Mouse (Mus musculus) forebrain, embryonic 16.5 days (tissue): ENCODE data around the gene Lyl1. TPM values are rescaled to one million over a fixed set of nuclear protein-coding genes. Genes with fewer than 3 reads are reported as not detected.

Experiments used
- polyA plus RNA-seq: library from polyadenylated mRNA; unstranded; fragments of >200 nt; fragmentation: Nextera tagmentation; extraction: Ambion mirVana; gene quantifications from 2 replicates; pipeline ENCODE4 v1.2.1, GENCODE M21; 2015

The Lyl1 gene
- polyA plus RNA-seq, 1 experiment from 2014 or later = 2.6 TPM

Other genes with a start within 250 kb of the Lyl1 start
- gene Ier2, start 38.6 kb upstream of the Lyl1 start, polyA plus RNA-seq = 22.5 and 25.5 TPM in 2 replicates
- 63.4 and 73.3 TPM in 2 replicates for gene Trmt1, start 15.2 kb upstream of the Lyl1 start, polyA plus RNA-seq
- 15.5 and 15.7 TPM in 2 replicates for gene Nacc1, start 13.6 kb upstream of the Lyl1 start, polyA plus RNA-seq
- 2.0 and 2.2 TPM in 2 replicates for gene G430095P16Rik, start 21.6 kb downstream of the Lyl1 start, polyA plus RNA-seq
- gene Nfix, start 98.9 kb downstream of the Lyl1 start, polyA plus RNA-seq = 440 and 546 TPM in 2 replicates
- 8.2 and 8.7 TPM in 2 replicates for gene Dand5, start 121.4 kb downstream of the Lyl1 start, polyA plus RNA-seq
- gene Gadd45gip1, start 130.1 kb downstream of the Lyl1 start, polyA plus RNA-seq = 31.3 and 34.3 TPM in 2 replicates
- 84.8 and 86.5 TPM in 2 replicates for gene Rad23a, start 139.2 kb downstream of the Lyl1 start, polyA plus RNA-seq
- gene Calr, start 145.5 kb downstream of the Lyl1 start, polyA plus RNA-seq = 610 and 631 TPM in 2 replicates
- gene Farsa, start 155.5 kb downstream of the Lyl1 start, polyA plus RNA-seq = 126 TPM in 2 replicates
- gene Syce2, start 170.7 kb downstream of the Lyl1 start, polyA plus RNA-seq = 51.0 and 54.3 TPM in 2 replicates
- 35.5 and 39.1 TPM in 2 replicates for gene Gcdh, start 192.5 kb downstream of the Lyl1 start, polyA plus RNA-seq
- gene Klf1, start 200.5 kb downstream of the Lyl1 start, polyA plus RNA-seq = 0.73 and 0.85 TPM in 2 replicates
- 5.4 and 5.5 TPM in 2 replicates for gene Dnase2a, start 207.1 kb downstream of the Lyl1 start, polyA plus RNA-seq
- 52.4 and 65.8 TPM in 2 replicates for gene Mast1, start 235.9 kb downstream of the Lyl1 start, polyA plus RNA-seq
- 2.2 and 2.4 TPM in 2 replicates for gene Rtbdn, start 245.5 kb downstream of the Lyl1 start, polyA plus RNA-seq